Comparison of ENCODE assay signal across 8 mouse cellular contexts in the genomic region with DNA sequence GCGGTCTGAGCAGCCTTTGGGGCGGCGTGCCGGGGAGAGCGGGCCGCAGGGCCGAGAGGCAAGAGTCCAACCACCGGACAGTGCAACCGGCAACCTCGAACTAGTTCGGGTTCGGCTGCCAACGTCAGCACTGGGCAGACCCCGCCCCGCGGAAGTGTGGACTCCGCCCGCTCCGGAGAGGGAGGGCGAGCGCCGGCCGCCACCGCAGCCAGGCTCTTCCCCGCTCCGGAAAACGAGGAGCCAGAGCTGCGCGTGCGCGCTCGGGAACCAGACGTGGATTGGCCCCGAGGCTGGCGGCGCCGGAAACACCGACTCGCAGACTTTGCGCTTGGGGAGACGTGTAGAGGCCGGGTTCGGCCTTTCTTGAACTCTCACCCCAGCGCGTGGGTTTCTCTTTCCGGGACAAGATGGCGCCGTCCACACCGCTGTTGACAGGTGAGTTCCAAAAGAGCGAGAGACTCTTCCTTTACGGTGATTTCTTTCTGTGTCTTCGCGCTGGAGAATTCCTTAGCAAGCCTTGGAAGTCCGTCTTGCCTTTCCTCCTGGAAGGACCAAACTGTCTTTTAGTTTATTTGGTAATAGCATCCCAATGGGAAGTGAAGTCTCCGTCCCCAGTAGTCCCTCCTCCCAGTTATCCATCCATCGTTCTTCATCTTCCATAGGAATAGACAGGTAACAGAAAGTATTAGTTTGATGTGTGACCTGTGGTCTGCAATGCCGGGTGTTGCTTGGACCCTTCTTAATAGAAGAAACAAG. TPM values are rescaled to one million over a fixed set of nuclear protein-coding genes. Genes with fewer than 3 reads are reported as not detected.
A peak's percentile ranks its signal among the peaks of the same experiment; 100 is the strongest.
DNase-seq lines count a peak whose midpoint lies in the region; ATAC-seq and TF ChIP-seq lines count a peak whose summit lies in the region.

Gene Eif2a, plus strand, starts transcription at position 170 of the 756 bp plus-strand sequence.
Gene Serp1, minus strand, starts transcription at position 241 of the 756 bp plus-strand sequence.

- H3K9me3 ChIP-seq in ES-Bruce4 (replicated peaks; ENCODE audit: control insufficient read depth, insufficient read depth, low read length, poor library complexity, severe bottlenecking): no peaks in the 10 kb centered on the region
- H3K9me3 ChIP-seq in forebrain, embryonic 13.5 days (replicated peaks): no peaks in the 10 kb centered on the region
- H3K9me3 ChIP-seq in liver, postnatal 0 days (ENCODE audit: low read length): no peaks in the 10 kb centered on the region
- no peaks in the 10 kb centered on the region for H3K9me3 ChIP-seq in neural tube, embryonic 14.5 days (ENCODE audit: control insufficient read depth, low read length)

- H3K4me2 ChIP-seq in forebrain, embryonic 13.5 days: peak within 1 kb of the TSS; percentile 80
- peak within 1 kb of the TSS; percentile 86 for H3K4me2 ChIP-seq in liver, postnatal 0 days (ENCODE audit: low read depth, low read length)
- H3K4me2 ChIP-seq in neural tube, embryonic 14.5 days (ENCODE audit: low read depth, low read length): peak within 1 kb of the TSS; percentile 84

- intact Hi-C loops in heart, postnatal 10 days (cut with DNase I): loop anchor here (2.0 to 5.0 kb wide), 3 partner anchors 51 to 679 kb away; partner anchors contain the start of genes Pfn2 and Selenot

- no peaks in the 10 kb centered on the region for H3K4me1 ChIP-seq in ES-Bruce4 (ENCODE audit: control insufficient read depth, insufficient read depth, low read length)
- peaks cover 25% of the 10 kb centered on the region for H3K4me1 ChIP-seq in forebrain, embryonic 13.5 days
- H3K4me1 ChIP-seq in liver, postnatal 0 days (ENCODE audit: insufficient read depth): peaks cover 14% of the 10 kb centered on the region
- H3K4me1 ChIP-seq in neural tube, embryonic 14.5 days (ENCODE audit: control insufficient read depth, insufficient read depth, low read length): peaks cover 14% of the 10 kb centered on the region

- H3K4me3 ChIP-seq in ES-Bruce4 (ENCODE audit: low read depth, low read length): peak within 1 kb of the TSS; percentile 81
- H3K4me3 ChIP-seq in forebrain, embryonic 13.5 days: peak within 1 kb of the TSS; percentile 93
- peak within 1 kb of the TSS; percentile 99 for H3K4me3 ChIP-seq in liver, postnatal 0 days (ENCODE audit: low read depth, low read length)
- H3K4me3 ChIP-seq in neural tube, embryonic 14.5 days (ENCODE audit: low read depth, low read length): peak within 1 kb of the TSS; percentile 95

- peak within 1 kb of the TSS; percentile 90 for H3K27ac ChIP-seq in ES-Bruce4 (ENCODE audit: insufficient read depth, low read length)
- H3K27ac ChIP-seq in forebrain, embryonic 13.5 days: peak within 1 kb of the TSS; percentile 92
- peak within 1 kb of the TSS; percentile 100 for H3K27ac ChIP-seq in liver, postnatal 0 days (ENCODE audit: low read depth)
- H3K27ac ChIP-seq in neural tube, embryonic 14.5 days (ENCODE audit: low read depth, low read length): peak within 1 kb of the TSS; percentile 88

- H3K27me3 ChIP-seq in ES-Bruce4 (ENCODE audit: control insufficient read depth, insufficient read depth, low read length, poor library complexity, severe bottlenecking): no peaks in the 10 kb centered on the region
- H3K27me3 ChIP-seq in forebrain, embryonic 13.5 days: no peaks in the 10 kb centered on the region
- no peaks in the 10 kb centered on the region for H3K27me3 ChIP-seq in liver, postnatal 0 days (ENCODE audit: insufficient read depth, low read length)
- no peaks in the 10 kb centered on the region for H3K27me3 ChIP-seq in neural tube, embryonic 14.5 days (ENCODE audit: control insufficient read depth, insufficient read depth, low read length)

- peak; percentile 99 for DNase-seq in heart, postnatal 10 days
- DNase-seq in large intestine, adult 2 months (ENCODE audit: low read depth, low spot score): peak; percentile 91
- peak; percentile 98 for DNase-seq in liver, postnatal 0 days
- peak; percentile 96 for DNase-seq in testis, postnatal 10 days (ENCODE audit: low spot score)

- peak; percentile 99 for ATAC-seq in cerebellum, adult (ENCODE audit: insufficient number of reproducible peaks, low FRiP score, low TSS enrichment)
- peak; percentile 99 for ATAC-seq in forebrain, embryonic 13.5 days
- ATAC-seq in liver, postnatal 0 days: peak; percentile 99
- ATAC-seq in neural tube, embryonic 14.5 days (ENCODE audit: low read depth): peak; percentile 100

- under 1% methylated on average over 48 of the region's 57 CpGs for WGBS in forebrain, embryonic 13.5 days
- WGBS in large intestine, adult 2 months: under 1% methylated on average over 57 of the region's 57 CpGs
- WGBS in liver, postnatal 0 days (ENCODE audit: insufficient replicate concordance): under 1% methylated on average over 52 of the region's 57 CpGs
- WGBS in neural tube, embryonic 14.5 days: 0% methylated on average over 46 of the region's 57 CpGs

- no peak for TF ChIP-seq CTCF in ES-Bruce4 (IDR thresholded peaks at IDR 0.05; ENCODE audit: low read depth, low read length)
- no peak for TF ChIP-seq CTCF in liver, postnatal 0 days (IDR thresholded peaks at IDR 0.05; ENCODE audit: low read depth)

- peak within 1 kb of the TSS; percentile 90 for H3K9ac ChIP-seq in ES-Bruce4 (ENCODE audit: low read depth, poor library complexity, severe bottlenecking)
- H3K9ac ChIP-seq in forebrain, embryonic 13.5 days: peak within 1 kb of the TSS; percentile 94
- peak within 1 kb of the TSS; percentile 100 for H3K9ac ChIP-seq in liver, postnatal 0 days (replicated peaks)
- H3K9ac ChIP-seq in neural tube, embryonic 14.5 days (replicated peaks; ENCODE audit: low read depth, low read length): peak within 1 kb of the TSS; percentile 92

- H3K36me3 ChIP-seq in ES-Bruce4 (ENCODE audit: control insufficient read depth, insufficient read depth, low read length, poor library complexity, severe bottlenecking): peaks cover 27% of the 10 kb centered on the region
- H3K36me3 ChIP-seq in forebrain, embryonic 13.5 days (ENCODE audit: poor library complexity, severe bottlenecking): peaks cover 17% of the 10 kb centered on the region
- H3K36me3 ChIP-seq in liver, postnatal 0 days (replicated peaks; ENCODE audit: insufficient read depth, low read length): peaks cover 17% of the 10 kb centered on the region
- H3K36me3 ChIP-seq in neural tube, embryonic 14.5 days (ENCODE audit: control insufficient read depth, insufficient read depth, low read length): peaks cover 10% of the 10 kb centered on the region; the same call in 1 of the 2 replicates

- no peak for TF ChIP-seq EP300 in ES-Bruce4 (IDR thresholded peaks at IDR 0.05; ENCODE audit: insufficient read depth, low read depth, low read length)
- TF ChIP-seq EP300 in liver, postnatal 0 days (IDR thresholded peaks at IDR 0.05; ENCODE audit: low read depth): peak; percentile 59; the same call in 1 of the 2 replicates

- peak; percentile 59 for TF ChIP-seq POLR2A in ES-Bruce4 (IDR thresholded peaks at IDR 0.05; ENCODE audit: insufficient read depth, low read length)

RNA-seq across cellular contexts. Expression of gene Eif2a, which starts in this region (rescaled TPM):
- 184 and 196 TPM in 2 replicates for polyA plus RNA-seq in ES-Bruce4 (2011; ENCODE audit: insufficient read depth, insufficient read length, low read depth, missing spikeins)
- 53.2 and 54.9 TPM in 2 replicates for polyA plus RNA-seq in forebrain, embryonic 13.5 days (2015; fragmentation: Nextera tagmentation; extraction: Ambion mirVana)
- 10 to 100 TPM; 43.5 to 45.8 TPM for total RNA-seq in heart, postnatal 10 days (2021)
- polyA plus RNA-seq in large intestine, adult 2 months (2012; rRNA removed): 10.9 and 12.5 TPM in 2 replicates
- polyA plus RNA-seq in liver, postnatal 0 days (2015; fragmentation: Nextera tagmentation; extraction: Ambion mirVana): 20.1 and 20.6 TPM in 2 replicates
- 41.4 and 43.4 TPM in 2 replicates for polyA plus RNA-seq in neural tube, embryonic 14.5 days (2014; fragmentation: Nextera tagmentation; extraction: Ambion mirVana)

RNA-seq across cellular contexts. Expression of gene Serp1, which starts in this region (rescaled TPM):
- 47.4 and 48.0 TPM in 2 replicates for polyA plus RNA-seq in ES-Bruce4 (2011; ENCODE audit: insufficient read depth, insufficient read length, low read depth, missing spikeins)
- 99.0 and 99.3 TPM in 2 replicates for polyA plus RNA-seq in forebrain, embryonic 13.5 days (2015; fragmentation: Nextera tagmentation; extraction: Ambion mirVana)
- total RNA-seq in heart, postnatal 10 days (2021): 10 to 100 TPM; 20.7 to 21.4 TPM
- polyA plus RNA-seq in large intestine, adult 2 months (2012; rRNA removed): 41.4 and 53.2 TPM in 2 replicates
- polyA plus RNA-seq in liver, postnatal 0 days (2015; fragmentation: Nextera tagmentation; extraction: Ambion mirVana): 115 and 118 TPM in 2 replicates
- 46.2 and 68.5 TPM in 2 replicates for polyA plus RNA-seq in neural tube, embryonic 14.5 days (2014; fragmentation: Nextera tagmentation; extraction: Ambion mirVana)

Comparison
In these comparisons a context has a peak if more than half of its experiments do, and no peak if none do; other contexts are left out.
1. Peak in every context shown above with its lines: DNase-seq, ATAC-seq, H3K4me3 ChIP-seq and H3K27ac ChIP-seq.